Mouse (Mus musculus) left cerebral cortex, adult 8-10 months (tissue): Measurements from ENCODE around the gene Slc12a1. TPM values are rescaled to one million over a fixed set of nuclear protein-coding genes. Genes with fewer than 3 reads are reported as not detected.
A peak's percentile ranks its signal among the peaks of the same experiment; 100 is the strongest.

Source experiments
- DNase-seq, 2 experiments: peaks; one replicate each; pipeline ENCODE4 v3.0.0; 2022; ENCODE audit warnings: low spot score in 2 of 2
- total RNA-seq, 4 experiments: library from RNA; stranded (reverse); gene quantifications; 2 replicates each; pipeline ENCODE4 v1.2.4; 2022

The Slc12a1 gene
- total RNA-seq, 4 experiments from 2014 or later, result 0.07 to 0.16 TPM; not detected in 2

- no peak for DNase-seq
These were observed 56.7 kb downstream of the Slc12a1 start for GRCm38 (mm10) chr2:125208894-125209596.

- DNase-seq, result no peak
These were observed 59.7 kb downstream of the Slc12a1 start for GRCm38 (mm10) chr2:125211831-125212510.

DNA sequence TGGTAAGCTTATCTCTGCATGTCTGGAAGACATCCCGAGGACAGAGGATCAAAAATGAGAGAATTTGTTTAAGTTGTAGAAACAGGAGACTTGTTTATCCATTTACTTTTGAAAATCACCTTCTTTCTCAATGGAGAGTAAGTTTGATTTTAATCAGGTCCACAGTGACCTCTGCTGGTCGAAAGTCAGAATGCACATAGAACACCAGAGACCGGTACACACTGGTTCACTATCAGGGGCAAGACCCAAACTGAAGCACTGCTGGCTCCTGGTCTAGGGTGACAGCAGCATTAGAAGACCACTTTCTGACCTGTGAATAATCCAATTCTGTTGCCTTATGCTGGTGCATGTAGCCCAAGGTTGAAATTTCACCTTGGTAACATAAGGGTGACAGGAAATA lies 62.3 kb downstream of the Slc12a1 start:
- peak in 1 of 2 experiments; percentile 57 for DNase-seq

DNA sequence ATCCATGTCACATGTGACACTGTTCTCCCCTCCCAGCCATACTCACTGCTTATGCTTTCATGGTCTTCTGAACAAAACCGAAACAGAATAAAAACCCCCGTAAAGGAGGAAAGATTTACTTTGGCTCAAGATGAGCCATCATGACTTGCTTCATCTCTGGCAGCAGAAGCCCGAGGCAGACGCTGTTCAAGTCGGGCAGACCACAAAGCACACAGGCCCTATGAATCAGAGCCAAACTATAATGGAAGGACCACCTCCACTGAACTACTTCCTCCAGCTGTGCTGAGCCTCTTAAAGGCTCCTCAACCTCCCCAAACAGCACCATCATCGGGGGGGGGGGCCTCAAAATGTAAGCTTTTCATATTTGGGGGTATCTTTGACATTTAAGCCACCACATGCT lies 65.0 kb downstream of the Slc12a1 start:
- no peak for DNase-seq

- no peak for DNase-seq
These were observed 66.3 kb downstream of the Slc12a1 start for GRCm38 (mm10) chr2:125218566-125218965.

GRCm38 (mm10) chr2:125219268-125219667 lies 67.0 kb downstream of the Slc12a1 start:
- DNase-seq, result no peak

DNA sequence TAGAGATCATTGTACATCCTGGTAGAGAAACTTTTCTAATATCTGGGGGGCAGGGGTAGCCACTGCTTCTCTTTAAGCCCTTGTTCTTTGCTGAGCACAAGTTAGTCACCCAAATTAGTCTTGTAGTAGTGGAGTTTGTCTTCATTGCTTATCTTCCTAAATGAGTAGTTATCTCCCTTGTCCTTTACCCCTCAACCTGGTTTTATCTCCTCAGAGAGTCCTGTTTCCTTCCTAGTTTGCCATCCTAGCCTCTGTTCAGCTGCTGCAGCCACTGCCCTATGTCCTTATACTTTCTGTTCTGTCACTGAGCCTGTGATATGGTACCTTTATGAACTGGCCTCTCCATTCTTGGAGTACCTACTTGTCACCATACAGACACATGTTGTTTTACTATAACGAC lies 69.4 kb downstream of the Slc12a1 start:
- no peak for DNase-seq

DNA sequence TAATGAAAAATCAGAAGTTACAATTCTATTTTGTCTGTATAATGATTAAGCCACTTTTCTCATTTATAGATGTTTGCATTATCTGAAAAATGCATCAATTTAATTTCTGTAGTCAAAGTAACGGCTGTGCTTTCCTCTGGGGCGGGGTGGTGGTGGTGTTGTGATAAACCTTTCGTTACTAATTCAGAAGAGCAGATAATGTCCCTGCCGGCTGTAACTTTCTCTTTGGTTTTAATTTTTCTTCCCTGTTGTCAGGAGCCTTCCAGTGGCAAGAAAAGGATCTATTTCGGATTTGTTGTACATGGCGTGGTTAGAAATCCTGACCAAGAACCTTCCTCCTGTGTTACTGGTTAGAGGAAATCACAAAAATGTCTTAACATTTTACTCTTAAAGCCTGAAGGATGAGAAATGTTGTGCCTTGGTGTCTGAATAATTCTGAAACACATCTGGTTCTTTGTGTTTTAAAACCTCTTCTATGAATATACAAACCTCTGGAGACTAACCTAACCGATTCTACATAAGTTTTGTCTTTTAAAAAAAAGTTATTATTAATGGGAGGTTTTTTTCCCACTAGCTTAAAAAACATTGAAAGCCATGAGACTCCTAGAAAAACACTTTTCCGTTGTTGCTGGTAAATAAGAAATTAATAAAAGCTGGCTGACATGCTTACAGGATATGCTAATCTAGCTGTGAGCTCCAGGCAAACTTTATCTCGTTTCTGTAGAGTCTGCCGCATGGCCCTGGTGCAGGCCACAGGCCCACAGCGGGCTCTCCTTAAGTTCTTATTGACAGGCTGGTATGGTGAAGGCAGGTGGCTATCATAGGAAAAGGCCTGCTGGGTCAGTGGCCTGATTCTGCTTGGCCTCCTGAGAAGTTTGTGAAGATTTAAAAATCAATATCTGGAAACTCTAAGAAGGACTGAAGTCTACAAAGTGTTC lies 76.4 kb downstream of the Slc12a1 start:
- no peak for DNase-seq

- no peak for DNase-seq
These were observed 79.9 kb downstream of the Slc12a1 start for GRCm38 (mm10) chr2:125232183-125232582.

GRCm38 (mm10) chr2:125233537-125233936 lies 81.2 kb downstream of the Slc12a1 start:
- no peak for DNase-seq

DNA sequence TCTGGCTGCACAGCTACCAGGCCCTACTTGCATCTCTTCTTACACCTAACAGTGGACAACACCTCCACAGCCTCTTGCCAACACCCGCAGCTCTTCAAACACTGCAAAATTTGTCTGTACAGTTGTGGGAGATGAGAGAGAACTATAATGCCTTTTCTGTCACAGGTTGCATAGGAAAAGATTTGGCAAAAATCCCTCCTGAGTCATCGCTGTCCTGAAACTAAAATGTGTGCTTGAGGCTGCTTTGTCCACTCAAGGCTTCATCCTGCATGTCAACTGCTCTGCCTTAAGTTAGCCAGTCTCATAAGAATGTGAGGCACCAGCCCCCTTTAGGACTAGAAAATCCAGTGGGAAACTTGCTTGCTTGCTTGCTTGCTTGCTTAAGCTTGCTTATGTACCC lies 81.7 kb downstream of the Slc12a1 start:
- no peak for DNase-seq

- no peak for DNase-seq
These were observed 93.4 kb downstream of the Slc12a1 start for GRCm38 (mm10) chr2:125245545-125246285.

- DNase-seq, result no peak
These were observed 94.4 kb downstream of the Slc12a1 start for GRCm38 (mm10) chr2:125246669-125247068.

DNA sequence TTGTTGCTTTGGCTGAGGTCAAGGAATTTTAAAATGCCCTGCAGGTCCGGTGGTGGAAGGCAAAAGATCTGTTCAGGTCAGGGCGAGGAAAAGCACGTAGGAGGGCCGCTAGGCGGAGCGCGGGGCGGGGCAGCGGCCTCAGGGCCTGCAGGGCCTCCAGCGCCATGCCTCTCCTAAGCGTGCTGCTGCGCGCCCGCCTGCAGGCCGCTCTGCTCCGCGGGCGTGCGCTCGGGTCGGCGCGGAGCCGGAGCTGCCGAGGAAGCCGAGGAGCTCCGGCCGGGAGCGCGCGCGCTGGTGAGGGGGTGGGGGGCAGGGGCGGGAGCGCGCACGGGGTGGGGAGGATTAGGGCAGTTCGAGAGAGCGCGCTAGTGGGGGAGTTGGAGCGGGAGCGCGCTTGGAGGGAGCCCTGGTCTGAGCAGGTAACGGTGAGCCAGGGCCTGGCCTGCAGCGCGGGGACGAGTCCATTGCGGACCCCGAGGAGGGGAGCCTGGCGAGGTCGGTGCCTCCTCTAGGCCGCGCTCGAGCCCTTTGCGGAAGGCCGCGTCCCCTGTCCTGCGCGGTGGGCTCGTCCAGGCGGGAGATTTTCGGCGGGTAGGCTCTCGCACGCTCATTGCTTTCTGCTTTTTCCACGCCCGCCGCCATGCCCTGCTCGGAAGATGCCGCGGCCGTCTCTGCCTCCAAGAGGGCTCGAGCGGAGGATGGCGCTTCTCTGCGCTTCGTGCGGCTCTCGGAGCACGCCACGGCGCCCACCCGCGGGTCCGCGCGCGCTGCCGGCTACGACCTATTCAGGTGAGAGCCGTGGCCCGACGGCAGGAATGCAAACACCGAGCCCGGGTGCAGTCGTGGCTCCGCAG lies 95.0 kb downstream of the Slc12a1 start, which contains the start of gene Dut:
Gene Dut (plus strand): TSS at position 83 of the 854 bp plus-strand sequence.
- peak; percentile 77 to 90 for DNase-seq

- no peak for DNase-seq
These were observed 95.6 kb downstream of the Slc12a1 start for GRCm38 (mm10) chr2:125247962-125248235.

GRCm38 (mm10) chr2:125248256-125248655 lies 96.0 kb downstream of the Slc12a1 start:
- no peak for DNase-seq

GRCm38 (mm10) chr2:125249339-125249738 lies 97.0 kb downstream of the Slc12a1 start:
- no peak for DNase-seq

DNA sequence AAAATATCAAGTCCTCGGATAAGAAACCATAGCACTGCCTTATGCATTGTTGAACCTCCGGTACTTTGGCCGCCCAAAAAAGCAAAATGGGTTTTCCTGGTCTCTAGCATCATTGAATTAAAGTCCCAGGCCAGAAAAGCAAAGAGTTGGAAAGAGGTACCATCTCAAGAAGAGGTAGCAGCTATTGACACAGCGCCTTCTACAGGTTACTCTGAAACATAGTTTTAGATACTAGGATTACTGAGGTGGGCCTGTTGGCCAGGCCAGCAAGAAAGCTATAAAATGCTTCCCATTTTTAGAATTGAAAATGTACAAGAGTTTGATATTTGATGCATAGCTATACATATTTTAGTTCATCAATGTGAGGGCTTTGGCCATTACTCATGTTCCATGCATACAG lies 97.6 kb downstream of the Slc12a1 start:
- DNase-seq, result no peak

DNA sequence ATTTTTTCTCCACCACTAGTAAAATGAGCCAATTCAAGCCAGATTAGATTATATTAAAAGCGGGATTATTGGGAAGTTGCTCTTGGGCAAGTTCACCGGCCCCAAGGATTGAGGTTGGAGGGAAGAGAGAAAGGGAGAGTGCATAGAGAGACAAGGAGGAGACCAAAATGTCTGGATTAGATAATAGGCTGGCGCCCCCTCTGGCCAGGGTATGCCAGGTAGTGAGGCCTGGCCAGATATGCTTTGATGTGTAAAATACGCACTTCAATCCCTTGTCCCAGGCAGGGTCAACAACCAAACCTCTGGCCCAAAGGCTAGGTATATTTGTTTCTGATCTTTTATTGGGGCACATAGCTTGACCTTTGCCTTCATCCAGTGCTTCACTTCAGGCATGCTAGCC lies 99.5 kb downstream of the Slc12a1 start:
- no peak for DNase-seq

GRCm38 (mm10) chr2:125252275-125252674 lies 100.0 kb downstream of the Slc12a1 start:
- no peak for DNase-seq
